Mouse (Mus musculus) neutrophil, adult 5-6 weeks (primary cell): ENCODE measurements around the gene Fam69b. TPM values are rescaled to one million over a fixed set of nuclear protein-coding genes. Genes with fewer than 3 reads are reported as not detected.

Experiments used
- ATAC-seq: fragments of 151-379, 151-347 bp; 2 replicates; pipeline ENCODE4 v1.8.0; 2017; ENCODE audit warnings: mild to moderate bottlenecking, moderate TSS enrichment; ENCODE audit not compliant: insufficient number of reproducible peaks, poor library complexity, low FRiP score, severe bottlenecking; ENCODE audit errors: extremely low read depth
- total RNA-seq: library from RNA; stranded (forward); fragments of 200-1000 nt; gene quantifications from 2 replicates; pipeline ENCODE4 v1.2.3, GENCODE M21; 2017

The Fam69b gene
- total RNA-seq, 1 experiment from 2014 or later = not detected

GRCm38 (mm10) chr2:26615459-26616124 lies 12.7 kb upstream of the Fam69b start:
- no peak for ATAC-seq

- no peak for ATAC-seq
Observed at GRCm38 (mm10) chr2:26617331-26617730, 10.9 kb upstream of the Fam69b start.

GRCm38 (mm10) chr2:26617928-26618327 lies 10.3 kb upstream of the Fam69b start:
- no peak for ATAC-seq

- ATAC-seq = no peak
Observed at GRCm38 (mm10) chr2:26621246-26621645, 7.0 kb upstream of the Fam69b start.

- 0 out of 2 replicates have a peak, but pooled peaks have one; percentile 36 for ATAC-seq
Observed at GRCm38 (mm10) chr2:26622984-26623383, 5.3 kb upstream of the Fam69b start.

- no peak for ATAC-seq
Observed at GRCm38 (mm10) chr2:26625419-26625818, 2.8 kb upstream of the Fam69b start.

GRCm38 (mm10) chr2:26626081-26626480 lies 2.2 kb upstream of the Fam69b start:
- no peak for ATAC-seq

GRCm38 (mm10) chr2:26628792-26629437 lies 658 bp downstream of the Fam69b start:
- no peak for ATAC-seq

- ATAC-seq = no peak
Observed at GRCm38 (mm10) chr2:26632541-26633395, 4.5 kb downstream of the Fam69b start.

GRCm38 (mm10) chr2:26633953-26634530 lies 5.8 kb downstream of the Fam69b start:
- no peak for ATAC-seq

- no peak for ATAC-seq
Observed at GRCm38 (mm10) chr2:26634629-26635488, 6.6 kb downstream of the Fam69b start.

- ATAC-seq = no peak
Observed at GRCm38 (mm10) chr2:26635489-26636324, 7.5 kb downstream of the Fam69b start.

GRCm38 (mm10) chr2:26636325-26636635 lies 8.0 kb downstream of the Fam69b start:
- no peak for ATAC-seq

GRCm38 (mm10) chr2:26637316-26637932 lies 9.2 kb downstream of the Fam69b start:
- no peak for ATAC-seq

GRCm38 (mm10) chr2:26638039-26638438 lies 9.8 kb downstream of the Fam69b start:
- no peak for ATAC-seq

- no peak for ATAC-seq
Observed at GRCm38 (mm10) chr2:26638572-26638971, 10.3 kb downstream of the Fam69b start.

GRCm38 (mm10) chr2:26639083-26639482 lies 10.8 kb downstream of the Fam69b start:
- ATAC-seq = peak; percentile 47; the same call in 1 of the 2 replicates
